Mouse (Mus musculus) neural tube, embryonic 13.5 days (tissue): ENCODE measurements around the gene Cfap57. TPM values are rescaled to one million over a fixed set of nuclear protein-coding genes. Genes with fewer than 3 reads are reported as not detected.
A peak's percentile ranks its signal among the peaks of the same experiment; 100 is the strongest.

Source experiments
- ATAC-seq: fragments of 200-750 bp; cut with Nextera tagmentation; 2 replicates; pipeline ENCODE4 v1.8.0; 2017; ENCODE audit warnings: low read depth, mild to moderate bottlenecking, moderate TSS enrichment, moderate library complexity
- H3K27ac ChIP-seq: fragments of 300-500 bp; sonication (generic); replicated peaks from 2 replicates; pipeline ENCODE4 v1.5.1; 2015; ENCODE audit warnings: moderate library complexity, mild to moderate bottlenecking, inconsistent platforms
- H3K27me3 ChIP-seq: fragments of 300-500 bp; sonication (generic); 2 replicates; pipeline ENCODE4 v1.6.1; 2015; ENCODE audit warnings: mild to moderate bottlenecking, inconsistent platforms
- H3K36me3 ChIP-seq: fragments of 300-500 bp; sonication (generic); 2 replicates; pipeline ENCODE4 v1.6.1; 2015; ENCODE audit warnings: mild to moderate bottlenecking, inconsistent platforms
- H3K4me1 ChIP-seq: fragments of 300-500 bp; sonication (generic); replicated peaks from 2 replicates; pipeline ENCODE4 v1.6.1; 2015; ENCODE audit warnings: inconsistent platforms
- H3K4me2 ChIP-seq: fragments of 300-500 bp; sonication (generic); 2 replicates; pipeline ENCODE4 v1.6.1; 2015; ENCODE audit warnings: inconsistent platforms, mild to moderate bottlenecking, moderate library complexity
- H3K4me3 ChIP-seq: fragments of 300-500 bp; sonication (generic); 2 replicates; pipeline ENCODE4 v1.5.1; 2015; ENCODE audit warnings: mild to moderate bottlenecking, inconsistent platforms
- H3K9ac ChIP-seq: fragments of 300-500 bp; sonication (generic); 2 replicates; pipeline ENCODE4 v1.6.1; 2015; ENCODE audit warnings: moderate library complexity, mild to moderate bottlenecking, inconsistent platforms
- H3K9me3 ChIP-seq: fragments of 300-500 bp; sonication (generic); 2 replicates; pipeline ENCODE4 v1.6.1; 2016; ENCODE audit warnings: inconsistent platforms
- WGBS: fragments of 180-500 bp; shearing (Covaris S2); methylation state at CpG from one replicate; pipeline ENCODE4 v1.1.7; 2015; 5-methylcytosine and 5-hydroxymethylcytosine counted together
- polyA plus RNA-seq: library from polyadenylated mRNA; unstranded; fragments of >200 nt; fragmentation: Nextera tagmentation; extraction: Ambion mirVana; gene quantifications from 2 replicates; pipeline ENCODE4 v1.2.1, GENCODE M21; 2015

Gene Cfap57
- polyA plus RNA-seq, 1 experiment from 2014 or later: 0.96 TPM

- H3K27ac ChIP-seq: no peak overlapping the region
- no peak overlapping the region for H3K9ac ChIP-seq
- H3K9me3 ChIP-seq: no peaks in the 10 kb centered on the region
- H3K36me3 ChIP-seq: no peaks in the 10 kb centered on the region
- no peak overlapping the region for H3K4me2 ChIP-seq
- no peak overlapping the region for H3K4me3 ChIP-seq
- WGBS: 71% methylated on average over 3 of the region's 4 CpGs
- H3K27me3 ChIP-seq: no peaks in the 10 kb centered on the region
- no peak for ATAC-seq
- no peaks in the 10 kb centered on the region for H3K4me1 ChIP-seq
Measured at GRCm38 (mm10) chr4:118533156-118533555, 87.4 kb downstream of the Cfap57 start.

GRCm38 (mm10) chr4:118532663-118533062 lies 87.9 kb downstream of the Cfap57 start:
- 80% methylated on average over 5 of the region's 5 CpGs for WGBS
- Histone ChIP-seq H3K9ac (no peak overlapping the region), H3K4me2 (no peak overlapping the region), H3K4me3 (no peak overlapping the region), H3K27ac (no peak overlapping the region), H3K27me3 (no peaks in the 10 kb centered on the region), H3K4me1 (no peaks in the 10 kb centered on the region), H3K36me3 (no peaks in the 10 kb centered on the region), H3K9me3 (no peaks in the 10 kb centered on the region)
- ATAC-seq: no peak

GRCm38 (mm10) chr4:118527720-118528119 lies 92.9 kb downstream of the Cfap57 start:
- H3K4me3 ChIP-seq: no peak overlapping the region
- no peak overlapping the region for H3K9ac ChIP-seq
- WGBS: 85% methylated on average over 6 of the region's 6 CpGs
- H3K4me1 ChIP-seq: no peaks in the 10 kb centered on the region
- H3K36me3 ChIP-seq: no peaks in the 10 kb centered on the region
- no peak overlapping the region for H3K27ac ChIP-seq
- no peak overlapping the region for H3K4me2 ChIP-seq
- no peak for ATAC-seq
- H3K27me3 ChIP-seq: no peaks in the 10 kb centered on the region
- H3K9me3 ChIP-seq: no peaks in the 10 kb centered on the region

GRCm38 (mm10) chr4:118527335-118527681 lies 93.3 kb downstream of the Cfap57 start:
- H3K9ac ChIP-seq: no peak overlapping the region
- no peaks in the 10 kb centered on the region for H3K4me1 ChIP-seq
- no peak overlapping the region for H3K4me2 ChIP-seq
- ATAC-seq: no peak
- H3K27ac ChIP-seq: no peak overlapping the region
- no peak overlapping the region for H3K4me3 ChIP-seq
- no peaks in the 10 kb centered on the region for H3K36me3 ChIP-seq
- 55% methylated on average over 5 of the region's 5 CpGs for WGBS
- H3K27me3 ChIP-seq: no peaks in the 10 kb centered on the region
- no peaks in the 10 kb centered on the region for H3K9me3 ChIP-seq

- Histone ChIP-seq H3K27ac (no peak within 1 kb of the TSS), H3K4me1 (no peaks in the 10 kb centered on the region), H3K9me3 (no peaks in the 10 kb centered on the region)
Measured at GRCm38 (mm10) chr4:118526408-118527334, 93.9 kb downstream of the Cfap57 start, which contains the start of gene 2610528J11Rik. 2610528J11Rik (plus strand) TSS chr4:118526999.

GRCm38 (mm10) chr4:118525779-118526178 lies 94.8 kb downstream of the Cfap57 start:
- no peak overlapping the region for H3K4me2 ChIP-seq
- no peaks in the 10 kb centered on the region for H3K36me3 ChIP-seq
- no peak overlapping the region for H3K9ac ChIP-seq
- H3K27me3 ChIP-seq: no peaks in the 10 kb centered on the region
- ATAC-seq: no peak
- no peaks in the 10 kb centered on the region for H3K9me3 ChIP-seq
- no peak overlapping the region for H3K27ac ChIP-seq
- H3K4me3 ChIP-seq: no peak overlapping the region
- H3K4me1 ChIP-seq: no peaks in the 10 kb centered on the region
- 78% methylated on average over 3 of the region's 3 CpGs for WGBS

More at GRCm38 (mm10) chr4:118526408-118527334, 93.9 kb downstream of the Cfap57 start, which contains the start of gene 2610528J11Rik:
- no peak for ATAC-seq
- Histone ChIP-seq H3K4me2 (no peak within 1 kb of the TSS), H3K4me3 (no peak within 1 kb of the TSS), H3K36me3 (no peaks in the 10 kb centered on the region), H3K27me3 (no peaks in the 10 kb centered on the region), H3K9ac (no peak within 1 kb of the TSS)
- 49% methylated on average over 17 of the region's 17 CpGs for WGBS

GRCm38 (mm10) chr4:118523976-118524375 lies 96.6 kb downstream of the Cfap57 start:
- no peak for ATAC-seq

GRCm38 (mm10) chr4:118522248-118522647 lies 98.3 kb downstream of the Cfap57 start:
- H3K36me3 ChIP-seq: no peaks in the 10 kb centered on the region

More at GRCm38 (mm10) chr4:118523976-118524375, 96.6 kb downstream of the Cfap57 start:
- Histone ChIP-seq H3K4me1 (no peaks in the 10 kb centered on the region), H3K4me3 (no peak overlapping the region), H3K27ac (no peak overlapping the region), H3K9ac (no peak overlapping the region), H3K4me2 (no peak overlapping the region), H3K36me3 (no peaks in the 10 kb centered on the region), H3K27me3 (no peaks in the 10 kb centered on the region), H3K9me3 (no peaks in the 10 kb centered on the region)
- WGBS: 59% methylated on average over 7 of the region's 7 CpGs

GRCm38 (mm10) chr4:118518208-118518607 lies 102.4 kb downstream of the Cfap57 start:
- WGBS: 68% methylated on average over 5 of the region's 5 CpGs
- Histone ChIP-seq H3K36me3 (no peaks in the 10 kb centered on the region), H3K4me3 (no peak overlapping the region), H3K9me3 (no peaks in the 10 kb centered on the region), H3K4me2 (no peak overlapping the region), H3K27me3 (peaks cover 6% of the 10 kb centered on the region), H3K4me1 (peaks cover 14% of the 10 kb centered on the region), H3K27ac (no peak overlapping the region), H3K9ac (no peak overlapping the region)
- no peak for ATAC-seq

More at GRCm38 (mm10) chr4:118522248-118522647, 98.3 kb downstream of the Cfap57 start:
- H3K27ac ChIP-seq: no peak overlapping the region
- H3K4me2 ChIP-seq: no peak overlapping the region
- no peak overlapping the region for H3K9ac ChIP-seq
- 89% methylated on average over 7 of the region's 7 CpGs for WGBS
- no peak overlapping the region for H3K4me3 ChIP-seq
- peaks cover 5% of the 10 kb centered on the region for H3K4me1 ChIP-seq
- no peaks in the 10 kb centered on the region for H3K9me3 ChIP-seq
- no peak for ATAC-seq
- H3K27me3 ChIP-seq: no peaks in the 10 kb centered on the region

- Histone ChIP-seq H3K4me2 (peak overlapping the region; percentile 18), H3K27me3 (peaks cover 6% of the 10 kb centered on the region), H3K9ac (no peak overlapping the region), H3K27ac (no peak overlapping the region), H3K9me3 (no peaks in the 10 kb centered on the region), H3K4me1 (peaks cover 14% of the 10 kb centered on the region), H3K4me3 (no peak overlapping the region), H3K36me3 (no peaks in the 10 kb centered on the region)
- 30% methylated on average over 16 of the region's 16 CpGs for WGBS
- no peak for ATAC-seq
Measured at GRCm38 (mm10) chr4:118517497-118518146, 103.0 kb downstream of the Cfap57 start.

- no peak overlapping the region for H3K4me3 ChIP-seq
- peaks cover 14% of the 10 kb centered on the region for H3K4me1 ChIP-seq
- H3K36me3 ChIP-seq: no peaks in the 10 kb centered on the region
- H3K9ac ChIP-seq: no peak overlapping the region
- ATAC-seq: 0 out of 2 replicates have a peak, but pooled peaks have one; percentile 11
- peak overlapping the region; percentile 18 for H3K4me2 ChIP-seq
- H3K9me3 ChIP-seq: no peaks in the 10 kb centered on the region
- no peak overlapping the region for H3K27ac ChIP-seq
- peaks cover 6% of the 10 kb centered on the region for H3K27me3 ChIP-seq
- WGBS: 32% methylated on average over 20 of the region's 20 CpGs
Measured at GRCm38 (mm10) chr4:118516699-118517496, 103.7 kb downstream of the Cfap57 start.
